Mouse (Mus musculus) erythroblast, embryonic 14.5 days (primary cell): Measurements from ENCODE around the gene Pkm. TPM values are rescaled to one million over a fixed set of nuclear protein-coding genes. Genes with fewer than 3 reads are reported as not detected.

Experiments used
- H3K27me3 ChIP-seq: 2 replicates; pipeline ENCODE4 v1.6.1; 2012; ENCODE audit warnings: inconsistent platforms; ENCODE audit not compliant: control insufficient read depth
- H3K36me3 ChIP-seq: 2 replicates; pipeline ENCODE4 v1.6.1; 2012; ENCODE audit warnings: mild to moderate bottlenecking, inconsistent platforms; ENCODE audit not compliant: control insufficient read depth
- H3K4me1 ChIP-seq: 2 replicates; pipeline ENCODE4 v1.6.1; 2012; ENCODE audit warnings: inconsistent platforms; ENCODE audit not compliant: control insufficient read depth
- H3K4me3 ChIP-seq: replicated peaks from 2 replicates; pipeline ENCODE3; 2012; ENCODE audit warnings: moderate library complexity, mild to moderate bottlenecking, inconsistent platforms
- H3K9me3 ChIP-seq: 2 replicates; pipeline ENCODE4 v1.6.1; 2012; ENCODE audit warnings: low read length, inconsistent platforms, mixed read lengths; ENCODE audit not compliant: control insufficient read depth
- GATA1 ChIP-seq: IDR thresholded peaks from 2 replicates; pipeline ENCODE4 v1.6.1; 2012; ENCODE audit warnings: low read length, inconsistent platforms, mixed read lengths
- TAL1 ChIP-seq: IDR thresholded peaks from 3 replicates; pipeline ENCODE4 v1.6.1; 2012; ENCODE audit warnings: low read length, inconsistent platforms, mixed read lengths
- polyA plus RNA-seq: library from polyadenylated mRNA; stranded (reverse); fragments of >175 nt; gene quantifications from 2 replicates; pipeline ENCODE4 v1.2.3, GENCODE M21; 2012

The Pkm gene
- polyA plus RNA-seq, 1 experiment = 4.7 TPM

DNA sequence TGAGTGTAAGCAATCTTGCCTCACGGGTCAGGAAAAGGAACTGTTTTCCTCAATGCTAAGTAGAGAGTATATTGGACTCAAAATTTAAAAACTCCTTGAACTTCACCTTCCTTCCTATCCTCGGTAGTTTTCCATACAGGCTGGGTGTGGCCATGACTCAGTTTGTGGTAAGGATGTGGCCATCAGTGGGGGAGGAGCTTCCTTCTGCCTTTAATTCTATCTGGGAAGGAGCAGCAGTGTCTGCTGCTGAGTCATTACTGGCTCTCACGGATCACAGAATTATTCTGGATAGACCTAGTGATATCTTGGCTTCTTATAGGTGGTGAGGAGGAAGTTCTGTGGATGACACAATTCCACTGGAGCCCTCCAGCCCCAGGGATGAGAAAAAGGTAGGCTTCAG lies 2.8 kb upstream of the Pkm start:
- no peaks in the 10 kb centered on the region; the same call in 1 of the 2 replicates for H3K9me3 ChIP-seq

DNA sequence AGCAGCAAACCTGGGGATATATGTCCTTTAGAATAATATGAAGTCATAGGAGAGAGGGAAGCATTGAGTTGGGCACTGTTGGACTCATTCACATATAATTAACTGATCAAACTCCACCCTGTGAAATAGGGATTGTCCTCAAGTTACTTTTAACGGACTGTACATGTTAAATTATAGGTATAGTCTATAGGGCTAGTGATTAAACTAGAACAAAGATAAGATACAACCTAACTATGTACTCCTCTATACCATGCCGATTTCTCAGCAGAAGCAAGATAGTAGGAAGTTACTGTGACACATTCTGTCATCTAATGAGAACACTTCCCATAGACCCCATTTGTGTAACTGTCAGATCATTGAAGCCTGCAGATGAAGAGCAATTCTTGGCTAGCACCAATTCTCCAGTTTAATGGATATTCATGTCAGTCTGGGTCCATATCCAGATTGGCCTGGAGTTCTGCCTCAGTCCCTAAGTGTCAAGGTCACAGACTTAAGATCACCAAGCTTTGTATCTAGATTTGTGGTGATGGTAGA lies 1.7 kb upstream of the Pkm start:
- no peak overlapping the region for H3K4me3 ChIP-seq
- TF ChIP-seq TAL1 = no peak
- TF ChIP-seq GATA1 = no peak
- no peaks in the 10 kb centered on the region; the same call in 1 of the 2 replicates for H3K9me3 ChIP-seq
- H3K4me1 ChIP-seq = peaks cover 40% of the 10 kb centered on the region
- peaks cover 4% of the 10 kb centered on the region; the same call in 1 of the 2 replicates for H3K36me3 ChIP-seq
- peaks cover 51% of the 10 kb centered on the region for H3K27me3 ChIP-seq

More for the DNA sequence above, 2.8 kb upstream of the Pkm start:
- Histone ChIP-seq H3K27me3 (peaks cover 40% of the 10 kb centered on the region), H3K36me3 (peaks cover 12% of the 10 kb centered on the region; the same call in 1 of the 2 replicates), H3K4me3 (no peak overlapping the region), H3K4me1 (peaks cover 36% of the 10 kb centered on the region)
- TF ChIP-seq GATA1 = no peak
- no peak for TF ChIP-seq TAL1

GRCm38 (mm10) chr9:59656635-59657617 lies 758 bp downstream of the Pkm start:
- Histone ChIP-seq H3K36me3 (no peaks in the 10 kb centered on the region), H3K27me3 (peaks cover 63% of the 10 kb centered on the region), H3K4me3 (peak overlapping the region; percentile 68), H3K4me1 (peaks cover 59% of the 10 kb centered on the region), H3K9me3 (no peaks in the 10 kb centered on the region; the same call in 1 of the 2 replicates)
- no peak for TF ChIP-seq GATA1
- TF ChIP-seq TAL1 = no peak

- peaks cover 65% of the 10 kb centered on the region for H3K4me1 ChIP-seq
- no peaks in the 10 kb centered on the region for H3K36me3 ChIP-seq
- H3K9me3 ChIP-seq = no peaks in the 10 kb centered on the region; the same call in 1 of the 2 replicates
- TF ChIP-seq TAL1 (no peak), GATA1 (no peak)
- peaks cover 68% of the 10 kb centered on the region for H3K27me3 ChIP-seq
- H3K4me3 ChIP-seq = no peak overlapping the region
These were observed 2.0 kb downstream of the Pkm start for GRCm38 (mm10) chr9:59658146-59658545.

DNA sequence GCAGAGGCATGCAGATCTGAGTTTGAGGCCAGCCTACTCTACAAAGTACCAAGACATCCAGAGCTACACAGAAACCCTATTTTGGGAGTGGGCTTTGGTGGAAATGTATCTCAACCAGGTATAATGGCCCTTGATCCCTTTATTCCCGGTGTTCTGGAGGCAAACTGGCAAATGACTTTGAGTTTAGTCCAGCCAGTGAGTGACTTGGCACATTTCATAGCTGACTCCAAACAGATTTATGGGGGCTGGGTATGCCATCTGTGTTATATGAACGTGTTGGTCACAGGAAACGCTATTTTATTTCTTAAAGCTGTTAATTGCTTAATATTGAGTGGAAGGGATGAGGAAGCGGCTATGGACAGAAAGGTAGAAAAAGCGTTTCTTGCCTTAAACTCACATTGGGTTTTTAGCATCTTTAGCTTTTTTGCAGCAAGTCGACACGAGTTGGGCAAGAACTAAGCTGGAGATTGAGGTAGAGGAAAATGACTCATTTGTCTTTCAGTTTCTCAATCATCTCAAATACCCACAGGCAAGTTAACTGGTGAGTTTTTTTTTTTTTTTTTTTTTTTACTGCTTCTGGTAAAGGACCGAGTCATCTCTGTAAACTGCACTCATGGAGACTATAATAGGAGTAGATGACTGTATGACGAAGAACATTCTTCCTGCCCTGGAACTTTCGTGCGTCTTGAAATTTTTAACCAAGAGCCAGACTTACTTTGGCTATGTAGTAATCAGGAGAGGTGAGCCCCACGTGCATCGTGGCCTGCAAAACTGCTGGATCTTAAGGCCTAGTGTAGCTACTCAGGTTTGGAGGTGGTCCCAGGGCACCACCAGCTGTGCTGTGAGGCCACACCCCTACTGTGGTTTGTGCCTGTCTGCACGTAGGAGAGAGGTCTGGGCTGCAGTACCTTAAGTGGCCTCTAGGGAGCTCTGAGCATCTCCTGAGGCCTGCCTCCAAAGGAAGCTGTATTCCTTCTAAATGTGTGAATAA lies 3.2 kb downstream of the Pkm start:
- Histone ChIP-seq H3K4me1 (peaks cover 56% of the 10 kb centered on the region), H3K36me3 (no peaks in the 10 kb centered on the region), H3K27me3 (peaks cover 71% of the 10 kb centered on the region), H3K9me3 (no peaks in the 10 kb centered on the region; the same call in 1 of the 2 replicates), H3K4me3 (no peak overlapping the region)
- TF ChIP-seq GATA1 (no peak), TAL1 (no peak)

DNA sequence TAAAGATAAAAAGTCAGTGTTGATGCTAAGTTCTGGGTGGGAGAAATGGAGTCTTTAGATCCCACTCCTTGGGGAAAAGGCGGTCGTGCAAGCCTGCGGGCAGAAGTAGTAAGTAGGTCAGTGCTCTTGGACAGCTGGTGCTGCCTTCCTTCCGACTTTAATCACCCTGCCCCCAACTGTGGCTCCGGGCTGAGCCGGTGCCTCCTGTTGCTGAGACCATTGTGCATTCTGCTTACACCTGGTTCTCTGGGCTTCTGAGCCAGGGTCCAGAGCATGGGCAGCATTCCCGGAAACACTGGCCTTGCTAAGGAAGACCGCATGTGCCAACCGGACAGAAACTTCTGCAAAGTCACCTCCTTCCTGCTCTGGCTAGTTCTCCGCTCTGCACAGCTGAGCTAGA lies 4.3 kb downstream of the Pkm start:
- TF ChIP-seq GATA1 (no peak), TAL1 (no peak)
- Histone ChIP-seq H3K36me3 (no peaks in the 10 kb centered on the region), H3K9me3 (no peaks in the 10 kb centered on the region; the same call in 1 of the 2 replicates), H3K4me1 (peaks cover 52% of the 10 kb centered on the region), H3K4me3 (no peak overlapping the region), H3K27me3 (peaks cover 68% of the 10 kb centered on the region)

DNA sequence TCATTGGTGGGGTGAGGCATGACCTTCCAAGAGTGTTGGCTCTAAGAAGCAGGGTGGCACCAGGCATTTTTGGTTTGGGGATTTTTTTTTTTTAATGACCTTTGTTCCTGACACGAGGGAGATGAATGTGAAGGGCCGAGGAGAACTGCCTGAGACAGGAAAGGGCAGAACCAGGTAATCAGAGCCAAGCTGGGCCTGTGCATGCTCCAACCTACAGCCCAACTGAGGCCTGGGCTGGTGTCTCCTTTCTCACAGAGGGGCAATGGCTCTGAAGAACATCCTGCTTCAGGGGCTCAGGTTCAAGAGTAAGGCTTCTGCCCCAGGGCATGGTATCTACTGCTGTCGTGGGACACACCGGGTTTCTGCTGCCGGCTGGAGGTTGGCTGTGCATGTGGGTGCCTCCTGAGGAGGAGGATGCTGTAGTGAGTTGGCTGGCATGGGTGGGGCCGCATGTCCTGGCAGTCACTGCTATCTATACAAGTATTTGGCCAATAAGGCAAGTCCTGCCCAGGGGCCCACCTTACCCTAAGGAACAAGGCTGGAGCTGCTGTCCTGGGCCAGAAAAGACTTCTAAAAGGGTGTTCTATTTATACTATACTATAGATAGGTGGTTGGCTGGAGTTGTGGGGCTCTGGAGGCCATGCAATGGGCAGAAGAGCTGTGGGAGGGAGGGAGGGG lies 5.3 kb downstream of the Pkm start:
- no peak for TF ChIP-seq TAL1
- TF ChIP-seq GATA1 = no peak
- no peaks in the 10 kb centered on the region; the same call in 1 of the 2 replicates for H3K9me3 ChIP-seq
- no peaks in the 10 kb centered on the region for H3K36me3 ChIP-seq
- H3K27me3 ChIP-seq = peaks cover 62% of the 10 kb centered on the region
- H3K4me3 ChIP-seq = no peak overlapping the region
- peaks cover 42% of the 10 kb centered on the region for H3K4me1 ChIP-seq

DNA sequence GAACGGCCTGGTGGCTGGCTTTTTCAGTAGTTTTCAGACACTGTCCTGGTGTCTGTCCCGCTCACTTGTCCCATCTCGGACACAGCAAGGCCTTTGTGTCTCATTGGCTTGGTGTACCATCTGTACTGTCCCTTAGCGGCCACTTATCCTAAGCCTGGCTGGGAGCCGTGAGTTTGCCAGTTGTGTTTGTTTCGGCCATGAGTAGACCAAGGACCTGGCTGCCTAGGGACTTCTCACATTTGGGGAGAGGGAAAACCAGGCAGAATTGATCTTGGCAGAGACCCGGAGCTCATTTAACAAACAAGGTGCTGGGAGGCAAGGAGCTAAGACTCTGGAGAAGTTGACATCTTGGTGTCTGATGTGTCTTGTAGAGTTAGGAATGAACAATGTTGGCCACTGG lies 7.1 kb downstream of the Pkm start:
- no peaks in the 10 kb centered on the region for H3K36me3 ChIP-seq
- no peaks in the 10 kb centered on the region for H3K9me3 ChIP-seq
- TF ChIP-seq GATA1 (no peak), TAL1 (no peak)
- no peak overlapping the region for H3K4me3 ChIP-seq
- H3K27me3 ChIP-seq = peaks cover 50% of the 10 kb centered on the region
- peaks cover 32% of the 10 kb centered on the region for H3K4me1 ChIP-seq
